Mouse (Mus musculus): Measurements from ENCODE around the gene Shisa7. TPM values are rescaled to one million over a fixed set of nuclear protein-coding genes. Genes with fewer than 3 reads are reported as not detected.
"Not testable (repeated sequence)": the region's sequence is repeated elsewhere in the genome, so short reads cannot be mapped to it uniquely, and the experiment has no call there.

The Shisa7 gene
- polyA plus RNA-seq, 1 experiment = 0.23 TPM

- Histone ChIP-seq H3K4me3 (ENCODE audit: extremely low read depth, insufficient read depth, insufficient read length) (peak overlapping the region; percentile 31; the same call in 1 of the 2 replicates), H3K27me3 (ENCODE audit: control insufficient read depth, insufficient read depth, low read length) (peaks cover 11% of the 10 kb centered on the region), H3K4me1 (ENCODE audit: control insufficient read depth, insufficient read depth, insufficient read length) (peaks cover 3% of the 10 kb centered on the region), H3K27ac (ENCODE audit: insufficient read depth, low read length) (no peak overlapping the region), H3K36me3 (ENCODE audit: control insufficient read depth, insufficient read depth, low read length) (no peaks in the 10 kb centered on the region)
- WGBS = 4% methylated on average over 32 of the region's 34 CpGs
- DNase-seq (ENCODE audit: low read depth in 1 of 2, low spot score in 2 of 2) = no peak
- TF ChIP-seq POLR2A (IDR thresholded peaks at IDR 0.05; ENCODE audit: low read depth, low read length) (no peak), CTCF (IDR thresholded peaks at IDR 0.05; ENCODE audit: extremely low read depth, insufficient read depth, insufficient read length, insufficient replicate concordance) (no peak)
These were observed 8.7 kb downstream of the Shisa7 start for GRCm38 (mm10) chr7:4835631-4836327.

- no peaks in the 10 kb centered on the region; the same call in 1 of the 2 replicates for H3K27me3 ChIP-seq (ENCODE audit: control insufficient read depth, insufficient read depth, low read length)
- no peak for DNase-seq (ENCODE audit: low read depth in 1 of 2, low spot score in 2 of 2)
- H3K36me3 ChIP-seq (ENCODE audit: control insufficient read depth, insufficient read depth, low read length) = no peaks in the 10 kb centered on the region
- 14% methylated on average over 12 of the region's 12 CpGs for WGBS
- H3K4me1 ChIP-seq (ENCODE audit: control insufficient read depth, insufficient read depth, insufficient read length) = no peaks in the 10 kb centered on the region
- H3K27ac ChIP-seq (ENCODE audit: insufficient read depth, low read length) = no peak overlapping the region
- no peak overlapping the region for H3K4me3 ChIP-seq (ENCODE audit: extremely low read depth, insufficient read depth, insufficient read length)
- TF ChIP-seq POLR2A (IDR thresholded peaks at IDR 0.05; ENCODE audit: low read depth, low read length) (no peak), CTCF (IDR thresholded peaks at IDR 0.05; ENCODE audit: extremely low read depth, insufficient read depth, insufficient read length, insufficient replicate concordance) (no peak)
These were observed 14.0 kb downstream of the Shisa7 start for GRCm38 (mm10) chr7:4830476-4830875.

- Histone ChIP-seq H3K36me3 (ENCODE audit: control insufficient read depth, insufficient read depth, low read length) (no peaks in the 10 kb centered on the region), H3K4me3 (ENCODE audit: extremely low read depth, insufficient read depth, insufficient read length) (no peak overlapping the region), H3K27me3 (ENCODE audit: control insufficient read depth, insufficient read depth, low read length) (no peaks in the 10 kb centered on the region), H3K27ac (ENCODE audit: insufficient read depth, low read length) (no peak overlapping the region), H3K4me1 (ENCODE audit: control insufficient read depth, insufficient read depth, insufficient read length) (no peaks in the 10 kb centered on the region)
- no peak for DNase-seq (ENCODE audit: low read depth in 1 of 2, low spot score in 2 of 2)
- no peak for TF ChIP-seq POLR2A (IDR thresholded peaks at IDR 0.05; ENCODE audit: low read depth, low read length)
- TF ChIP-seq CTCF (IDR thresholded peaks at IDR 0.05; ENCODE audit: extremely low read depth, insufficient read depth, insufficient read length, insufficient replicate concordance) = no peak
- 57% methylated on average over 4 of the region's 4 CpGs for WGBS
These were observed 19.1 kb downstream of the Shisa7 start for GRCm38 (mm10) chr7:4825365-4825764.

- Histone ChIP-seq H3K27me3 (ENCODE audit: control insufficient read depth, insufficient read depth, low read length) (no peaks in the 10 kb centered on the region), H3K36me3 (ENCODE audit: control insufficient read depth, insufficient read depth, low read length) (no peaks in the 10 kb centered on the region), H3K4me3 (ENCODE audit: extremely low read depth, insufficient read depth, insufficient read length) (no peak overlapping the region), H3K4me1 (ENCODE audit: control insufficient read depth, insufficient read depth, insufficient read length) (no peaks in the 10 kb centered on the region), H3K27ac (ENCODE audit: insufficient read depth, low read length) (no peak overlapping the region)
- WGBS = 81% methylated on average over 6 of the region's 6 CpGs
- TF ChIP-seq POLR2A (IDR thresholded peaks at IDR 0.05; ENCODE audit: low read depth, low read length) (no peak), CTCF (IDR thresholded peaks at IDR 0.05; ENCODE audit: extremely low read depth, insufficient read depth, insufficient read length, insufficient replicate concordance) (no peak)
- no peak for DNase-seq (ENCODE audit: low read depth in 1 of 2, low spot score in 2 of 2)
These were observed 22.2 kb downstream of the Shisa7 start for GRCm38 (mm10) chr7:4822162-4822907.

GRCm38 (mm10) chr7:4821690-4822089 lies 22.8 kb downstream of the Shisa7 start:
- TF ChIP-seq CTCF (IDR thresholded peaks at IDR 0.05; ENCODE audit: extremely low read depth, insufficient read depth, insufficient read length, insufficient replicate concordance) = no peak
- TF ChIP-seq POLR2A (IDR thresholded peaks at IDR 0.05; ENCODE audit: low read depth, low read length) = no peak
- Histone ChIP-seq H3K4me1 (ENCODE audit: control insufficient read depth, insufficient read depth, insufficient read length) (no peaks in the 10 kb centered on the region), H3K36me3 (ENCODE audit: control insufficient read depth, insufficient read depth, low read length) (no peaks in the 10 kb centered on the region), H3K27ac (ENCODE audit: insufficient read depth, low read length) (no peak overlapping the region), H3K4me3 (ENCODE audit: extremely low read depth, insufficient read depth, insufficient read length) (no peak overlapping the region), H3K27me3 (ENCODE audit: control insufficient read depth, insufficient read depth, low read length) (no peaks in the 10 kb centered on the region)
- 88% methylated on average over 4 of the region's 4 CpGs for WGBS
- no peak for DNase-seq (ENCODE audit: low read depth in 1 of 2, low spot score in 2 of 2)

GRCm38 (mm10) chr7:4820925-4821324 lies 23.6 kb downstream of the Shisa7 start:
- H3K27ac ChIP-seq (ENCODE audit: insufficient read depth, low read length); DNase-seq (ENCODE audit: low read depth in 1 of 2, low spot score in 2 of 2); H3K4me3 ChIP-seq (ENCODE audit: extremely low read depth, insufficient read depth, insufficient read length); H3K4me1 ChIP-seq (ENCODE audit: control insufficient read depth, insufficient read depth, insufficient read length); H3K27me3 ChIP-seq (ENCODE audit: control insufficient read depth, insufficient read depth, low read length); H3K36me3 ChIP-seq (ENCODE audit: control insufficient read depth, insufficient read depth, low read length): not testable (repeated sequence)
- WGBS = 86% methylated on average over 7 of the region's 7 CpGs

- Histone ChIP-seq H3K4me1 (ENCODE audit: control insufficient read depth, insufficient read depth, insufficient read length) (peaks cover 5% of the 10 kb centered on the region), H3K27ac (ENCODE audit: insufficient read depth, low read length) (0 out of 2 replicates have a peak overlapping the region, but pooled peaks have one; percentile 21), H3K27me3 (ENCODE audit: control insufficient read depth, insufficient read depth, low read length) (no peaks in the 10 kb centered on the region), H3K4me3 (ENCODE audit: extremely low read depth, insufficient read depth, insufficient read length) (no peak overlapping the region), H3K36me3 (ENCODE audit: control insufficient read depth, insufficient read depth, low read length) (no peaks in the 10 kb centered on the region)
- DNase-seq (ENCODE audit: low read depth in 1 of 2, low spot score in 2 of 2) = no peak
- TF ChIP-seq POLR2A (IDR thresholded peaks at IDR 0.05; ENCODE audit: low read depth, low read length) = no peak
- no peak for TF ChIP-seq CTCF (IDR thresholded peaks at IDR 0.05; ENCODE audit: extremely low read depth, insufficient read depth, insufficient read length, insufficient replicate concordance)
These were observed 27.9 kb downstream of the Shisa7 start for GRCm38 (mm10) chr7:4816559-4816958.
